Mouse (Mus musculus) left cerebral cortex, adult 6 months (tissue): ENCODE measurements around the gene Kctd8. TPM values are rescaled to one million over a fixed set of nuclear protein-coding genes. Genes with fewer than 3 reads are reported as not detected.

Experiments used
- long read RNA-seq, 2 experiments: library from polyadenylated mRNA; unstranded; transcript quantifications; one replicate each; pipeline ENCODE4 v2.0.0; 2019 to 2020
- polyA plus RNA-seq: library from polyadenylated mRNA; unstranded; fragments of <200 nt; fragmentation: Nextera tagmentation; gene quantifications from 2 replicates; pipeline ENCODE4 v1.2.3, GENCODE M21; 2021

Kctd8 gene
- polyA plus RNA-seq, result 4.9 and 7.8 TPM in 2 replicates
- long read RNA-seq, experiment 1, transcript Kctd8-201 (2 exons, 2,859 nt), result major isoform, 86 of 92 reads
- long read RNA-seq, experiment 1, partial matches to known transcripts, result 3 of 92 reads
- long read RNA-seq, experiment 1, other reads (novel, unspliced or antisense), result 3 of 92 reads
- long read RNA-seq, experiment 2, transcript Kctd8-201 (2 exons, 2,859 nt), result major isoform, 11 of 15 reads
- long read RNA-seq, experiment 2, partial matches to known transcripts, result 2 of 15 reads
- long read RNA-seq, experiment 2, other reads (novel, unspliced or antisense), result 2 of 15 reads

DNA sequence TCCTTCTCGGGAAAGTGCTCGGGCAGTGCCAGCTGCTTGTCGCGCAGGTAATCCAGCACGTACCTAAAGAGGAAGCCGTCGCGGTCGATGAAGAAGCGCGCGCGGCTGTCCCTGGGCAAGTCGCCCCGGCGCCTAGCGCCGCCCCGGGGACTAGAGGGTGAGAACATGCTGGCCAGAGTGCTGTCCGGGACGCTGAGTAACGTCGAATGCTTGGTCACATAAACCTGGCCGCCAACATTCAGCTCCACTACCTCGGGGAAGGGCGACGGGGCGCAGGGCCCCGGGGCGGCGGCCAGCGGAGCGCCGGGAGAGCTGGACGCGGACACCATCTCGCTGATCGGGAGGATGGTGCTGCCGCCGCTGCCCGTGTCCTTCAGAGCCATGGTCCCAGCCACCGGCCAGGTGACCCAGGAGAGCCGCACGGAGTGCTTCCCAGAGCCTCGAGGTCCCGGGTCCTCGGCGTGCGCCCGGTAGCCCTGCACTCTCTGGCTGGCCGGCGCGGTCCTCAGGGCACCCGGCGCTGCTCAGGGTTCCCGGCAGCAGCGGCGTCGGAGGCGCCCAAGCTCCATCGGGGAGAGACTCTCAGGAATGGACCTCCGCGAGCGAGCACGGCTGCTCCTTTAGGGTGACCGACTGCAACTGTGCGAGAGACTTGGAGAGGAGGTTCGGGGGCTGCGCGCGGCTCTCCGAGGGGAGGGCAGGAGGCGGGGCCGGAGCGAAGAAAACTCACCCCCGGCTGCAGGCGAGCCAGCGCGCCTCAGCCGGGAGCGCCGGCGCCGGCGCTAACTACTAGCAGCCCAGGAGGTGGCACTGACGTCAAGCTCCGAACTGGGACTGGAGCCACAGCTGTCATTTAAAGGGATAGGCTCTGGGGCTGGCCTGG lies at the start of gene Kctd8:
Gene Kctd8, minus strand, starts transcription at position 761 of the 883 bp plus-strand sequence.

Other genes with a start within 250 kb of the Kctd8 start
- gene Yipf7, start 201.0 kb upstream of the Kctd8 start, polyA plus RNA-seq, result 0.16 TPM in 1 of 2 replicates, not detected in the other
- gene Guf1, start 215.2 kb upstream of the Kctd8 start, polyA plus RNA-seq, result 5.3 and 8.1 TPM in 2 replicates